Mouse (Mus musculus): ENCODE measurements around the gene Lpp. TPM values are rescaled to one million over a fixed set of nuclear protein-coding genes. Genes with fewer than 3 reads are reported as not detected.

Gene Lpp
- polyA plus RNA-seq, 1 experiment from 2014 or later: 11.5 TPM

DNA sequence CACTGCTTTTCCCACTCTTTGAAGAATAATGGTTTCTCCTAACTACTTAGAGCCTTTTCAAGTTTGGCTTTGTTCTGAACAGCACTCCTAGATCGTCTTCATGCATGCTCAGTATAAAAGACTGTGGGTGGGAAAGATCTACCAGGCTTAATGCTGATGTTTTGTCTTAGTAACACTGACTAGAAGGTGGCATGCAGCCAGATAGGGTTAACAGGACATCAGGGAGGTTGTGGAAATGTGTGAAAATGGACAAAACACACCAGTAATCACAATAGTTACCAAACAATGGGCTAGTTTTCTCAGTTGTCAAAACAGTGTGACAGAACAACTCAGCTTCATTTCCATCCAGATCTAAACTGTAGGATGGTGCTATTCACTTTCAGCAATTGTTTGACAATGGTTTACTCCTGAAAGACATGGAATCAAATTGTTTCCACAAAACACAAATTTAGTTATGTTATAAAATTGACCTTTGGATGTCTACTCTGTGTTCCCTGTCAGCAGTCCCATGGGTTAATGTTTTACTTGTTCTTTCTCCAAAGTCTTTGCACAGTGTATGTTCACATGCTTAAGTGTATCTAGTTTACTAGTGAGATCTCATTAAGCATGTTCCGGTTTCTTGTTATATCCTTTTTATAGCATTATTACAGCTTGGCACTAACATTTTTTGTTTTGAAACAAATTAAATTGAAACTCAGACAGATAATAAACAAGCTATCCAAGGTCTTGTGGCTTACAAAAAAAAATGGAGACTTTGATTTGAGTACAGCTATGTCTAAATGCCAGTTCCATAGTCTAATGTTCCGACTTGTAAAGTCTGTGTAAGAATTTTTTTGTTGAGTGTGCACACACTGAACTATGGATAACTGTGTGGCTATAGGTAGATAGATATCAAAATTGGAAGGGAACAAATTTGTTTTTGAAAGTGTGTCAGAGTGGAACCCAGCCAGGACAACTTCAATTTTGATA lies 229.2 kb downstream of the Lpp start:
- Histone ChIP-seq H3K4me1 (replicated peaks) (peaks cover 10% of the 10 kb centered on the region), H3K27ac (replicated peaks) (no peak overlapping the region), H3K9me3 (no peaks in the 10 kb centered on the region), H3K36me3 (no peaks in the 10 kb centered on the region), H3K4me2 (no peak overlapping the region), H3K27me3 (no peaks in the 10 kb centered on the region), H3K4me3 (no peak overlapping the region), H3K9ac (no peak overlapping the region)
- 65% methylated on average over 3 of the region's 3 CpGs for WGBS
- ATAC-seq (ENCODE audit: low FRiP score, low read depth): no peak

DNA sequence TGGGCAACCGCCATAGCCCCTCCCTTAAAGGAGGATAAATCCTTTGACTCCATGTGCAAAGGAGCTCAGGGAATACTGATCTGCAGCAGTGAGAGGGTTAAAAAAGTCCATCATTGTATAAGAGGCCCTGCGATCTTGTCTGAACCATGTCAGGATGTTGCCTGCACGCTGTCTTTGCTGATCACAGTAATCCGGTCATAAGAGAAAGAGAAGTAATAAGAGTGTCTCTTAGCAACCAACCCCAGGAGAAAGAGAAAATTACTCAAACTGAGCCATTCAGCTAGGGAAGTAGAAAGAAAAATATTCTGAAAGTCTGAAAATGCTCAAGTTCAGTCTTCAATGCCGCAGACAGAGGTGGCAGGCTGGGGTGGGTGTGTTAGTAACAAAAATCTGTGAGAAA lies 231.0 kb downstream of the Lpp start:
- Histone ChIP-seq H3K9me3 (no peaks in the 10 kb centered on the region), H3K9ac (no peak overlapping the region), H3K4me1 (replicated peaks) (peaks cover 10% of the 10 kb centered on the region), H3K27ac (replicated peaks) (no peak overlapping the region), H3K36me3 (no peaks in the 10 kb centered on the region), H3K27me3 (no peaks in the 10 kb centered on the region), H3K4me2 (0 out of 2 replicates have a peak overlapping the region, but pooled peaks have one; percentile 14), H3K4me3 (no peak overlapping the region)
- 0 out of 2 replicates have a peak, but pooled peaks have one; percentile 34 for ATAC-seq (ENCODE audit: low FRiP score, low read depth)
- WGBS: 24% methylated on average over 5 of the region's 5 CpGs

DNA sequence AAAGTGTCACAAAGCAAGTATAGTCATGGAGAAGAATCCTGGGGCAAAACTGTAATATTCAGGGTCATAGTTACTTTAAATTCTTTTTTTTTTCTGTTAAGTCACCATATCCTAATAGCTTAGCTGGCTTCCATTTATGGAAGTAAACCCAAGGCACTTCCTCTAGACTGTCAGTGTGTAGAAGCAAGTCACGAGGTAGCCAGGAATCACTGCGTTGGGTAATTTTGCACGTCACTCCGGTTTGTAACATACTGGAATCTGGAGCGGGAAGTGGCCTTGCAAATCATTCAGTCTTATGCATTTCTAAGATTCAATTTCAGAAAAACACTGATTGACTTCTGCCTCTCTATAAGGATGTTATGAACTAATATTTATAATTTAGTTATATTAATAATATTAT lies 232.3 kb downstream of the Lpp start:
- no peaks in the 10 kb centered on the region for H3K27me3 ChIP-seq
- H3K27ac ChIP-seq (replicated peaks): no peak overlapping the region
- H3K4me1 ChIP-seq (replicated peaks): peaks cover 10% of the 10 kb centered on the region
- no peak for ATAC-seq (ENCODE audit: low FRiP score, low read depth)
- H3K36me3 ChIP-seq: no peaks in the 10 kb centered on the region
- H3K9me3 ChIP-seq: no peaks in the 10 kb centered on the region
- H3K4me2 ChIP-seq: no peak overlapping the region
- 89% methylated on average over 5 of the region's 5 CpGs for WGBS
- H3K9ac ChIP-seq: no peak overlapping the region
- no peak overlapping the region for H3K4me3 ChIP-seq

DNA sequence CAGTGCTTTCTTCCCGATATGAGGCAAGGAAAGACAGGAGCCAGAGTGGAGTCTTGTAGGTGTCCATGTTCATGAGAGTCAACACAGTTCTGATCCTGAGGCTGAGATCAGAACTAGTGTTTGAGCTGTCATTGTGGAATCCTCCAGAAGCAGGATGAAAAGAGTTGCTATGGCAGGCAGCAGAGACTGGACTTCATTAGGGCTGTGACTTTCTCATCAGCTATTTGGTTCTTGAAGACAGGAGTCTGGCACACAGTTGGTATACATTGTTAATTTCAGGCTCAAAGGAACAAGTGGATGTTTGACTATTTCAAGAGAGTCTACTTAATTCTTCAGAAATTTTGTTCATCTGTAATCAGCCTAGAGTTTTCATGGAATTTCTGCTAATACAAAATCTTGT lies 235.5 kb downstream of the Lpp start:
- Histone ChIP-seq H3K27ac (replicated peaks) (no peak overlapping the region), H3K27me3 (no peaks in the 10 kb centered on the region), H3K4me2 (no peak overlapping the region), H3K9ac (no peak overlapping the region), H3K36me3 (no peaks in the 10 kb centered on the region), H3K4me3 (no peak overlapping the region), H3K4me1 (replicated peaks) (peaks cover 10% of the 10 kb centered on the region), H3K9me3 (no peaks in the 10 kb centered on the region)
- WGBS: 89% methylated on average over 1 of the region's 1 CpGs
- no peak for ATAC-seq (ENCODE audit: low FRiP score, low read depth)

DNA sequence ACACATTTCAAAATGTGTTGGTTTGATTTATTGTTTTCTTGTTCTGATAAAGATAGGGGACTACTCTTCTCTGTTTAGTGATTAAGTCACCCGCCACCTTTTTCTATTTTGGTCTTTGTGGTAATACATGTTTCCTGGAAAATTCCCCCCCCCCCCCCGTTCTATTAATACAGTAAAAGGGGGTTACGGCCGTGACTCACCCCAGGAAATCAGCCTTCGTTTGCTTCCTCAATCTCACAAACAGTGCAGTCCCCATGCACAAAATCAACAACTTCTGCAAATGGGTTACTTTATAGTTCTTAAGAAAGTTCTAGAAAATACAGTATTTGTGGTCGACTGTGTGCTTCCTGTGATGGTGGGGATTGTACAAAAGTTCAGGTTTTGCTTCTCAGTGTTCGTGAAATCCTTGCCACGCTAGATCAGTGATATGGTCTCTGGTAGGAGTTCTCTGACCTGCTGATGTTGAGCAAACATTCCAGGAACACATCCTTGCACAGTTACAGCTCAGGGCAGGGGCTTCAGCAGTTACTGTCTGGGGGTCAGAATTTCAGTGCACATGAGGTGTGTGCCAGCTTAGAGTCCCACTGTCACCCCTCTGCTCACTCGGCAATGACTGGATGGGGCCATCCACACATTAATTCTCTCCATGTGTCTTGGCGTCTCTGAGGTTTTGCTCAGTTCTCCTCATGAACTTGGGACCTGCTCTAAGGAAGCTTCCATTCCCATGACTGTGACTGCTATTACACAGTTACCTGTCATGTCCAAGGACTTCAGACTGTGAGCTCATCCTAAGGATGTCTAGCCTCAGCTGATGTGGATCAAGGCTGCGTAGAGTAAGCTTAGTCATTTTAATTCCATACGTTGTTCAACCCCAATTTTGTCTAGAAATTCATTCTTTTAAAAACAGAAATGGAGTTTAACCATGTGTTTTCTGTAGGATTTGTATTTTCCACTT lies 236.2 kb downstream of the Lpp start:
- Histone ChIP-seq H3K27me3 (no peaks in the 10 kb centered on the region), H3K9me3 (no peaks in the 10 kb centered on the region), H3K9ac (no peak overlapping the region), H3K4me2 (no peak overlapping the region), H3K4me1 (replicated peaks) (peaks cover 6% of the 10 kb centered on the region; the same call in 1 of the 2 replicates), H3K36me3 (no peaks in the 10 kb centered on the region), H3K27ac (replicated peaks) (no peak overlapping the region), H3K4me3 (no peak overlapping the region)
- WGBS: 82% methylated on average over 12 of the region's 12 CpGs
- ATAC-seq (ENCODE audit: low FRiP score, low read depth): no peak

DNA sequence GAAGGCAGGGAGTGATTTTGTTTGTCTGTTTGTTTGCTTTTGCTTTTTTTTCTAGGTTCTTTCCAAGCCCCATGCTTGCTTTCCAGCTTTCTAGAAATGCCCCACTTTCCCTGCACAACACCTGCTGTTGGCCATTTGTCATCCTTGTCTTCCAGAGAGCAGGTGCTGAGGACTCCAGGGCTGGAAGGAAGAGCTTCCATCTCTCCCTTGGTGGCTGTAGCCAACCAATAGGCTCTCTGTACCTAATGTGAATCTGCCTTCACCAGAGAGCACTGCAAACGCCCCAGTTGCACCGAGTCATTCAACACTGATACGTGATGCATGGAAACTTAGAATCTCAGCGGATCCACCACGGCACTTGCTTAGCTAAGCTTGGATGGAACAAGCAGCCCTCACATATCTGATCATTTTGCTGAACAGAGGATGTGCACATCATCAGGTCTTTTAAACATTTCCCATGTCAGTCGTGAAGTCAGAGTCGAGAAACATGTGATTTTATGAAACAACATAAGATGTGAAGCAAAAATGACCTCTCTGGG lies 242.1 kb downstream of the Lpp start:
- 87% methylated on average over 7 of the region's 7 CpGs for WGBS
- Histone ChIP-seq H3K4me2 (no peak overlapping the region), H3K27me3 (no peaks in the 10 kb centered on the region), H3K36me3 (no peaks in the 10 kb centered on the region), H3K9ac (no peak overlapping the region), H3K4me1 (replicated peaks) (no peaks in the 10 kb centered on the region), H3K27ac (replicated peaks) (no peak overlapping the region), H3K4me3 (no peak overlapping the region), H3K9me3 (no peaks in the 10 kb centered on the region)
- no peak for ATAC-seq (ENCODE audit: low FRiP score, low read depth)

DNA sequence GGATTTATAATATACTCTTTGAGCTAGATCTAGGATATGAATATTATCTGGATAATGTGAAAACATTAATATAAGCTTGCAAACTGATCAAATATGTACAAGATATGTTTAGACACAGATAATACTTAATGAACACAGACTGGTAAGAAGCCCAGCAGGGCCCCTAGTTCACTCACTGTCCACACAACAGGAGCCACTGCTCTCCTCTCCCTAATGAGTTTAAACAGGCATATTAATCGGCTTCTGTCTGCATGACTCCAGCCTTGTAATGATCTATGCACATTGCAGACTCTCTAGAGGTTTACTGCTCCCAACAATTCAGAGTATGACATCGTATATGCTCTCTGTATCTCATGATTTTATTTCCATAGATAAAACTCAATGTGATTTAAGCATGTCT lies 243.6 kb downstream of the Lpp start:
- no peak for ATAC-seq (ENCODE audit: low FRiP score, low read depth)
- no peak overlapping the region for H3K4me3 ChIP-seq

DNA sequence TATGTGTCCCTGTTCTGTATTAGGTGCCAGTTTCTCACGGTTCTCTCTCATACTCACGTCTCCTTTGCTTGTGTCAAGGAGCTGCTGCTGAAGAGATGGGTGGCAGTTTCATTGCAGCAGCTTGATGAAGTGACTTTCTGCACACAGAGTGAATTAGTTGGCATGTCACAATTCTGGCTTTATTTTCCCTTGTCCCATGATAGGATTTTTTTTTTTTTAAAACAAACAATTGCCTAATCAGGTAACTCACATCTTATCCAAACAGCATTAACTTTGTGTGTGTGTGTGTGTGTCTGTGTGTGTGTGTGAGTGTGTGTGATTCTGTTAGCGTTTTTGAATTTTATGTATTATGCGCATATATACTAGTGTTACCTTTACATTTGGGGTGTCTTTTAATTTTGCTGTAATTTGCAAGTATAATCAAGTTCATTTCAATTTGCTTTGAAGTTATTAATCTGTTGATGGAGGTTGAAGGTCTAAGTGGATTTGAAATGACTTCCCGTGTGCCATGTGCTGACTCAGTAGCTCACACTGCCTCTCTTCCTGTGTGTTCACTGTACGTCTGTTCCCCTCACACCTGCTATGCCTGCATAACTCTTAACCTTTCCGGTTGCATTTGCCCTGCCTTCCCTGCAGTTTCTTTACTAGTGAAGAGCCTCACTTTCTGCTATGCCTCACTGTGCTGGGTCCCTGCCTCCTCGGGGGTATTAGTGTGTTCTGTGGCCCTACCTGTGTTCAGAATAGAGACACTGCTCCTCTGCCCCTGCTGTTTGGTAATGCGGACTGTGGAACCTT lies 247.9 kb downstream of the Lpp start:
- no peak overlapping the region for H3K27ac ChIP-seq (replicated peaks)
- H3K9ac ChIP-seq: no peak overlapping the region
- no peak for ATAC-seq (ENCODE audit: low FRiP score, low read depth)
- no peak overlapping the region for H3K4me3 ChIP-seq
- no peak overlapping the region for H3K4me2 ChIP-seq
- no peaks in the 10 kb centered on the region for H3K9me3 ChIP-seq
- H3K36me3 ChIP-seq: no peaks in the 10 kb centered on the region
- no peaks in the 10 kb centered on the region for H3K4me1 ChIP-seq (replicated peaks)
- no peaks in the 10 kb centered on the region for H3K27me3 ChIP-seq
- WGBS: 74% methylated on average over 9 of the region's 9 CpGs

More for the DNA sequence above, 243.6 kb downstream of the Lpp start:
- WGBS: 52% methylated on average over 2 of the region's 2 CpGs
- no peaks in the 10 kb centered on the region for H3K27me3 ChIP-seq
- no peak overlapping the region for H3K9ac ChIP-seq
- no peaks in the 10 kb centered on the region for H3K4me1 ChIP-seq (replicated peaks)
- H3K27ac ChIP-seq (replicated peaks): no peak overlapping the region
- no peaks in the 10 kb centered on the region for H3K36me3 ChIP-seq
- no peaks in the 10 kb centered on the region for H3K9me3 ChIP-seq
- no peak overlapping the region for H3K4me2 ChIP-seq

DNA sequence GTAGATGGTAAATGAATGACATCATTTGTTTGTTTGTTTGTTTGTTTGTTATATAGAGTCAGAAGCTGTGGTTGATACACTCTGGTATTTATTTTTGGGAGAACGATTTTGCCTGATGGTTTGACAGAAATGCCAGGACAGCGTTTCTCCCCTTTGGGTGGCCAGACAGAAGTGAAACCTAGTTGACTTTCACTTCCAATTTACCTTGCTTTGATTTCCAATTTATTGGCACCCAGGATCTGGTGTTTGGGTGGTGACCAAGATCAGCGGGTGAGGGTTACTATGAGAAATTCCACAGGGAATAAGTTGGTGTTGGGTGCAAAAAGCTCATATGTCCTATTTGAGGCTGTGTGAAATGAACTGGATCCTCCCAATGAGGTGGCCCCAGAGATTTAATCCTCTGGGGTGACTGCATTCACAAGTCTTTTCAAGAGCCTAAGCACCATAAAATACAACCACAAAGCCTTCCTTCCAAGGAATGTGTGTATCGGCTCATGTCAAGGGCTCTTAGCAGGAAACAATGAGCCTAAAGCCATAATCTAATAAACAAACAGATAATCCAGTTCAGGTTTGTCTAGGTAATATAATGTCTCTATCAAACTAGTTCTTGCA lies 249.8 kb downstream of the Lpp start:
- no peaks in the 10 kb centered on the region for H3K9me3 ChIP-seq
- H3K4me2 ChIP-seq: no peak overlapping the region
- ATAC-seq (ENCODE audit: low FRiP score, low read depth): no peak
- WGBS: 86% methylated on average over 4 of the region's 4 CpGs
- H3K4me3 ChIP-seq: no peak overlapping the region
- H3K27ac ChIP-seq (replicated peaks): no peak overlapping the region
- no peak overlapping the region for H3K9ac ChIP-seq
- no peaks in the 10 kb centered on the region for H3K36me3 ChIP-seq
- H3K27me3 ChIP-seq: no peaks in the 10 kb centered on the region
- no peaks in the 10 kb centered on the region for H3K4me1 ChIP-seq (replicated peaks)

DNA sequence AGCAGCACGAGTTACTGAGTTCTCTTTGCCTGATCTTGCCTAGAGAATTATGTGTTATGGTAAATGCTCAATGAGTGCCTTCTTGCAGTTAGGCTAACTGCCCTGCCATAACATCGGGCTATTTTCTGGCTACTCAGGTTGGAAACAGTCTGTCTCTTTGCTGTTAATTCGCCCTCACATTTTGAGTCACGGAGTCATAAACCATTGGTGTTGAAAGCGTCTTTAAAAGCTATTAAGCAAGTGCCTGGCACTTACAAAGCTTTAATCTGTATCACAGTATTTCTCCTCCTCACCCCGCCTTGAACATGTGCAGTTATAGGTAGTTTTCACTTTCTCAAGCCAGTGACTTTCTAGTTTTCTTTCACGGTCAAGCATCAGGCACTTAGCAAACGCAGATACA lies 250.8 kb downstream of the Lpp start:
- Histone ChIP-seq H3K4me1 (replicated peaks) (no peaks in the 10 kb centered on the region), H3K27me3 (no peaks in the 10 kb centered on the region), H3K4me3 (no peak overlapping the region), H3K9me3 (no peaks in the 10 kb centered on the region), H3K9ac (no peak overlapping the region), H3K27ac (replicated peaks) (no peak overlapping the region), H3K4me2 (no peak overlapping the region), H3K36me3 (no peaks in the 10 kb centered on the region)
- 92% methylated on average over 8 of the region's 8 CpGs for WGBS
- no peak for ATAC-seq (ENCODE audit: low FRiP score, low read depth)

Data from hindbrain, embryonic 15.5 days (tissue).